Mouse (Mus musculus): Measurements from ENCODE around the gene Kdm1a.

DNA sequence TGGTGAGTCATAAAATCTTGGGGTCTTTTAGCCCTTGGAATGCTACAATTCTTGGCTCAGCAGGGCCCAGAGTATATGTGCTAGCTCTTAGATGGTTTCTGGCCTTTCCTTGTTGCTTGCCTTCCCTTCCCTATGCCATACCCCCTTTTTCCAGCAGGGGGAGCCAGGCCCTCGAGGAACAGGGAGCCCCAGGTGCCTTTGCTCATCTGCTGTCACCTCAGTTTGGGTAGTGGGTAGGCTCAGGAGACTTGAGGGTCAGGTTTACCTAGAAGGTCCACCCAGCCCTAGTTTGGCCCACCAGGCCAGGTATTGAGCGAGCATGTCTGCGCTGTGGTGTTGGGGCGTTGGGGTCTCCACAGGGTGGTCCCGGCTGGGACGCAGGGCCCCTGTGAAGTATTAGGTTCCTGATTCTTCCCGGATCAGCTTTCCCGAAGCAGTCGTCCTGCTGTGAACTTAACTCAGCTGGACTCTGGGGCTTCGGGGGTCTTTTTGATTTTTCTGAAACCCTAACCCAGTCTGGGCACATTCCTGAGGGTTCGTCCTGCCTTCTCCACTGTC is 46.5 kb upstream of the Kdm1a start:
- TF ChIP-seq TAL1 (IDR thresholded peaks at IDR 0.05; ENCODE audit: low read length), result no peak
- TF ChIP-seq GATA1 (IDR thresholded peaks at IDR 0.05; ENCODE audit: low read length), result no peak
